Mouse (Mus musculus) B cell, adult 2 months (primary cell): ENCODE data around the gene Ctbp1.

Experiments
- DNase-seq, 2 experiments: peaks; one replicate each; pipeline ENCODE4 v3.0.0; 2022

The Ctbp1 gene

DNA sequence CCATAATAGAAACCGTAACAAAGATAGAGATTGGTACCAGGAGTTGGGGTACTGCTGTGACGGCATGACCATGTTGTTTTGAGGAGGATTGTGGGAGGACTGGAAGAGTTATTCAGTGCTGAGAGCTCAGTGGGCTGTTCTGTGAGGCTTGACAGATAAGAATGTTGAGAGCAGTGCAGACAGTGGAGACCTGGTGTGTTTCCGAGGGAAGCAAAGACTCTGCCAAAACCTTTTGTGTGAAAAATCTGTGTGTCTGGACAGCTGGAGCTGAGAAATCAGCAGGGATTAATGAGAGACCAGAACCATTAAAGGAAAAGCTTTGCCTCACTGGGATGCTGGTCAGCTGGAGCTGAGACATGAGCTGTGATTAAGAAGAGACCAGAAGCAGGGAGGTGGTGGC is 34.9 kb downstream of the Ctbp1 start:
- no peak for DNase-seq

DNA sequence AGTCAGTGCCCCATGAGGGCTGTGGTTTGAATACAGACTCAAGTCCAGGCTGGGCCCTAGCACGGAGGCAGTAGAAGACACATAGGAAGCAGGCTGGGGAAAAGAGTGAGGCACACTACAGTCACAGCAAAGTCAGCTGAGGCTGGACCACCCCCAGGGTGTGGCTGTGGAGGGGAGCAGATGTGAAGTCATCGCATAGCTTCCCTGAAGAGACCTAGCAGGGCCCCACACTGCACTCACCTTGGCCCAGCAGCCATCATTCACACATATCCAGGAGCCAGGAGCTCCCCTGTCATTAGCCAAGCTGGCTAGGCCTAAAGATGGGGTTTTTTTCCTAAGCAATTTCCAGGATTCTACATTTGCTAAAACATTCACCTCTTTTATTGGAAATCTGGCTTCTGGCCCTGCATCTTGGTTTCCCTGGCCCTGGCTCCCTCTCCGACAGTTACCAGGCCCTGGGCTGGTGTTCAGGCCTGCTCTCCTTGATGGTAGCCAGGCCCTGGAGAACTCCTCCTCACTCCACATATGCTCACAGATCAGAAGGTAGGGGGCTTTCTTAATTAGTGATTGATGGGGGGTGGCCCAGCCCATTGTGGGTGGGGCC is 35.6 kb downstream of the Ctbp1 start:
- DNase-seq = no peak

DNA sequence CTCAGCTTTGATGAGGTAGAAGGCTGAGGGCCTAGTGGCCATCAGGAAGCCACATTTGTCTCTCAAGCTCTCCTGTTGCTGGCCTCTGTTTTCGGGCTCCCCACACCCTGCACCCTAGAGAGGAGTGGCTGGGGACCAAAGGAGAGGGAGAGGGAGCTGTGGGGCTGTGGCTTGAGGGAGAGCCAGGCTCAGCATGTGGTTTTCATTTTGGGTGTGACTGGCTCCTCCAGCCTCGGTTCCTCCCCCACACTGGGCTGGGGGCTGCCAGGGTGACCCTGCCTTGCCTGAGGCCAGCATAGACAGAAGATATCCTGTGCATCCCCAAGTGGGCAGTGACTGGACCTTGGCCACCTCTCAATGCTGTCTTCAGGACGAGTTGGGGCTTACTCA is 36.5 kb downstream of the Ctbp1 start:
- DNase-seq = no peak

GRCm38 (mm10) chr5:33237600-33238255 is 37.1 kb downstream of the Ctbp1 start:
- no peak for DNase-seq

- no peak for DNase-seq
Measured at GRCm38 (mm10) chr5:33234391-33235031, 40.3 kb downstream of the Ctbp1 start.

DNA sequence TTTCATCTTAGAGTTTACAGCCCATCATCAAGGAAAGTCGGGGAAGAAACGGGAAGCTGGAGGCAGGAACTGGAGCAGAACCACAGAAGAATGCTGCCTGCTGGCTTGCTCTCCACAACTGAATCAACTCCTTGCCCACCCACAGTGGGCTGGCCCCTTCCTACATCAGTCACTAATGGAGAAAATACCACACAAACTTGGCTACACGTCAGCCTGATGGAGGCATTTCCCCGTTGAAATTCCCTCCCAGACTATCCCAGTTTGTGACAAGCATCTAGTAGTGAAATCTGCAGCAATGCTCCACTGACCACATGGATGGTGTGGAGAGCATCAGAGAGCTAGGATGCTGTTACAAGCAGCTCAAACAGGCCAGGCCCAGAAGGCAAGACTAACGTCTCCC is 42.0 kb downstream of the Ctbp1 start:
- no peak for DNase-seq

DNA sequence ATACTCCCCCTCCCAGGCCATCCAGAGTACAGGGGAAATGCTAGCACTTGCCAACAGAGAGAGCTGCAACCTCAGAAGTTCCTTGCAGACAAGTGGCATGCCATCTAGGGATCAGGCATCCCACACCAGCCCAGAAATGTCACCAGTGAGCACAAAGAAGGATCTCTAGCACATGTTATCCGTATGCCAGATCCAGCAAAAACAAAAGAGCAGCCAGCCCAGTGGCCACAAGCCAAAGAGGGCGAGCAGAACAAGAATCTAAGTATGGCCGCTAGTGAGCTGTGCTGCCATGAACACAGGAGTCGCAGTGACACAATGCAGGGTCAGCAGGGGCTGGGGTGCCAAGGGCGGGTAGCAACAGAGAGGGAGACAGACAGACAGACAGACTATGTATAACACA is 44.5 kb downstream of the Ctbp1 start:
- DNase-seq = no peak

- DNase-seq = no peak
Measured at GRCm38 (mm10) chr5:33228428-33228827, 46.4 kb downstream of the Ctbp1 start.

DNA sequence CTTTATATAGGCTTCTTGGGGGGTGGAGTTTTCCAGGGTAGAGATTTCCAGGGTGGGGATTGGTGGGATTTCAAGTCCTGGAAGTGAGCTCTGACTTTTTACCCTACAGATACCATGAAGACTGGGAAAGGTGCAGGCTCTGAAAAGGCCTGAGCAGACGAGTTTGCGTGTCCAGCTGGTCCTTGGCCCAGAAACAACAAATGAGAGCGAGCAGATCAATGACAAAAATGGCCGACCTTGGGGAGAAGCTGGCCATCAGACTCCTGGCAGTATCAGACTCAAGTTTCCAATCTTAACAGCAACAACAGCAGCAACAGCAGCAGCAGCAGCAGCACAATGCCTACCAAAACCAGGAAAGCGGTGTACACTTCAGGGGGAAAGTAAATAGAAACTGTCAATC is 49.1 kb downstream of the Ctbp1 start:
- no peak for DNase-seq

GRCm38 (mm10) chr5:33224491-33224890 is 50.3 kb downstream of the Ctbp1 start:
- DNase-seq = no peak

- no peak for DNase-seq
Measured at GRCm38 (mm10) chr5:33222841-33223744, 51.7 kb downstream of the Ctbp1 start.

GRCm38 (mm10) chr5:33222389-33222788 is 52.4 kb downstream of the Ctbp1 start:
- no peak for DNase-seq

DNA sequence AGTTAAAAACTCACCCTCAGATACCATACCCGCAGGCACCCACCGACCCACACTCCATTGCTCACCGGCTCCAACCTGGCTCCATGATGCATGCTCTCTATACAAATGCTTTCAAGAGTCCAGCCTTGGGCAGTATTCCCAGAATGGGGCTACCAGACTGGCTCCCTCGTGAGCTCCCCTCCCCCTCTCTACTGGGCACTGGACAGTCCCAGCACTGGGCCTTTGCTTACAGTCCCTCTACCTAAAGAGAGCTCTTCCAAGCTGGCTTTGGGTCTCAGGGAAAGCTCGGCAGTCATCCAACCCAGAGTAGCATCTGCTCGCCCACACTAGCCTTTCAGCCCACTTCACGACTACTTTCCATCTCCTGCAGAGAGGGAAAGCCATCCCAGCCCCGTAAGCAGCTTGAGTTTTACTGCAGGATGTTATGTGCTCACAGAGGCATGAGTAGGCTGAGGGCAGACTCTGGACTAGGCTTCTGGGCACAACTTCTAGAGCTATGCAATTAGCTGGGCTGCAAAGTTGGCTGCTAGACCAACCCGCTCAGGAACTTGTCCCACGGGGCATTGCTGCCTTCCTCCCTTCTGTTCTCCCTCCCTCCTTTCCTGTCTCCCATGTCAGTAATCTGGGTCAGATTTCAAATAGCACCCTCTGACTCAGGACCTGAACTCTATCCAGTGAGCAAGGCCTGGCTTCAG is 54.3 kb downstream of the Ctbp1 start:
- no peak for DNase-seq

DNA sequence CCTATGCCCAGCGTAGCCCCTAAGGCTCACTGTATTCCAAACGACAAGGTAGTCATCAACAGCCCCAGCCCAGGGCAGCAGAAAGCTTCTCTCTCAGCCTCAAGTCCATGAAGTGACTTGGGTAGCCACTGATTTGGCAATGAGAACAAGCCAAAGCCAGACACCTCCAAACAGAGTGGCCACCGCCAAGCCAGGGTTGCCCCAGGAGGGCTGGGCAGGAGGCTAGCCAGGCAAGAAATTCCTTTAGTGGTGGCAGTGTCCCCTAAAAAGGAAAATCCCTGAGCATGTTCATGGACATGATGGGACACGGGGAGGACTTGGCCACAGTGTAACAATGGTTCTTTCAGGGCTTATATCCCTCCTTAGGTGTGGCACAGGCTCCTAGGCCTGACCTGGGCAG is 55.0 kb downstream of the Ctbp1 start:
- no peak for DNase-seq

GRCm38 (mm10) chr5:33218746-33219449 is 55.9 kb downstream of the Ctbp1 start:
- DNase-seq = no peak

DNA sequence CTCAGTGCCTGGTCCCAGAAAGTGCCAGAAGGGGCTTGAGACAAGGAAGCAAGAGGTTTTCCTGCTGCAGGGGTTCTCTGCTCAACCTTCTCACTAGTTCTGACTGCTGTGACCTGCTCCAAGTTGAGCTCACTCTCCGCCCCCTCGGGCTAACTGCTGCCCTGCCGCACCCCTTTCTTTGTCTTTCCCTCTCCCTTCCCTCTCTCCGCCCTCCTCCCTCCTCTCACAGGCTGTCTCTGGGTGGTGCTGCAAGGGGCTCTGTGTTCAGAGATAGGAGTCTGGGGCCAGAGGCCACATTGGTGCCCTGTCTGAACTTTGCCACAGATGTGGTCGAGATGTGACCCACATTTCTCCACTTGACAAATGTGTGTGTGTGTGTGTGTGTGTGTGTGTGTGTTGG is 56.7 kb downstream of the Ctbp1 start, which contains the start of gene Spon2:
Gene Spon2, minus strand, starts transcription at position 375 of the 400 bp plus-strand sequence.
- no peak for DNase-seq

DNA sequence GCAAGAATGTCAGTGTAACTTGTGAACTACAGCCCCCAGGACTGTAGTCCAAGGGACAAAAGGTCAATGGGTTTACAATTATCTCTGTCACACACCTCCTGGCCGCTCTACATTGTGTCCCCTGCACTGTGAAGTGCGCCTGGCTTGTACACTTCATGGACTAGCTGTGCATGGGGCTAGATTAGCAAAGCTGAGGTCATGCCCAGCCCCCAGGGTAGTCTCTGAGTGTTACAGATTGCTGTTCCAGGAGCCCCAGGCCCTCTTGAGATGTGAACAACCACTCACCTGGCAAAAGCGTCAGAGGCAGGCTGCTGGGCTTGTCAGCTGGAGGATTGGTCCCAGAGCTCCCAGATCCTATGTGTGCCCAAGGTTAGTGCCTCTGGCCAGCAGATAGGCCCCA is 57.1 kb downstream of the Ctbp1 start:
- DNase-seq = no peak

GRCm38 (mm10) chr5:33214723-33215122 is 60.1 kb downstream of the Ctbp1 start:
- no peak for DNase-seq

DNA sequence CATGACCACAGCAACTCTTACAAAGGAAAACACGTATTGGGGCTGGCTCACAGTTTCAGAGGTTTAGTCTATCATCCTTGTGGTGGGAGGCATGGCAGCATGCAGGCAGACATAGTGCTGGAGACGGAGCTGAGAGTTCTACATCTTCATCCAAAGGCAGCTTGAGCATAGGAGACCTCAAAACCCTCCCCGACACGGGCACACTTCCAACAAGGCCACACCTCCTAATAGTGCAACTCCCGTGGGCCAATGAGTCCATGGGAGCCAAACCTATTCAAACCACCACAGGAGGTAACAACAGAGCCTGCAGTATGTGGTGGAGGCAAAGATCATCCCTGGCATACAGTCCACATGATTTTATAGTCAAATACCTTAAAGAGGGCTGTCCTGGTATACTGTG is 63.5 kb downstream of the Ctbp1 start:
- no peak for DNase-seq

- DNase-seq = no peak
Measured at GRCm38 (mm10) chr5:33210515-33210914, 64.3 kb downstream of the Ctbp1 start.

DNA sequence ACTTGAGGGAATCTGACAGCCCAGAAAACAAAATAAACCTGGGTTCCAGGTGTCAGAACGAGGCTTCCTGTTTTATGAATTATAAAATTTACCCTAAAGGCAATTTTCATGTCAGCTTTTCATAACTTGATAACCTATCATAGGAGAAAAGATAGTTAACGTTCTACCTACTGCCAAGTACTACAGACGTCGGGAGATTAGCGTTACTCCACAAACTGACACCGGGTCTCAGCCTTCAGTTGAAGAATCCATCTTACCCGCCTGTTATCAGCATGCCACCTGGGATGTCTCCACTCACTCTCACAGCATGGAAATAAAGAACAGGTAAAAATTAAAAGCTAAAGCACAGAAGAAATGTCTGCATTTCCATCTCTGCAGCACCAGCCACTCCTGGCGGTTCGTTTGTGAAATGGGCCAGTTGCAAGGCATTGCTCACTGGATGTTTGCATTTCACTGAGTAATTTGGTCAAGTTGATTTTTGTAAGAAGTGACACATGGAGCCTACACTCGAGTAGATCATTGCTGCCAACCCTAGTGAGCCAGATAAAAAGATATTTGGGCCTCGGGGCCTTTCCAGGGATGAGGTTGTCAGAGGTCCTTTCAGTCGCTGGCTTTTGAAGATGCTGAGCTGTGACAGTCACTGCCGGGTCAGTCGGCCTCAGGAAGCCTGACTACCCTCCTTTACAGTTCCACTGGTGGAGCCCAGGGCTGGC is 66.1 kb downstream of the Ctbp1 start:
- DNase-seq = no peak
